Mouse (Mus musculus): ENCODE data around the gene Cmss1.

- no peak for TF ChIP-seq CTCF (IDR thresholded peaks at IDR 0.05; ENCODE audit: low read depth)
- TF ChIP-seq EP300 (optimal IDR thresholded peaks at IDR 0.05) = no peak
Observed at GRCm38 (mm10) chr16:57456003-57456402, 150.7 kb downstream of the Cmss1 start.

All from stomach, postnatal 0 days (tissue).